Mouse (Mus musculus) limb, embryonic 15.5 days (tissue): ENCODE data around the gene AI854703. TPM values are rescaled to one million over a fixed set of nuclear protein-coding genes. Genes with fewer than 3 reads are reported as not detected.

ENCODE experiments used
- ATAC-seq: fragments of 200-750 bp; cut with Nextera tagmentation; 2 replicates; pipeline ENCODE4 v1.8.0; 2017; ENCODE audit warnings: low read depth, moderate TSS enrichment; ENCODE audit not compliant: insufficient number of reproducible peaks, low FRiP score, low TSS enrichment
- H3K27ac ChIP-seq: fragments of 300-500 bp; sonication (generic); 2 replicates; pipeline ENCODE4 v1.5.1; 2015; ENCODE audit warnings: moderate library complexity, mild to moderate bottlenecking, inconsistent platforms
- H3K27me3 ChIP-seq: fragments of 300-500 bp; sonication (generic); 2 replicates; pipeline ENCODE4 v1.6.1; 2015; ENCODE audit warnings: inconsistent platforms
- H3K36me3 ChIP-seq: fragments of 300-500 bp; sonication (generic); 2 replicates; pipeline ENCODE4 v1.6.1; 2015; ENCODE audit warnings: inconsistent platforms
- H3K4me1 ChIP-seq: fragments of 300-500 bp; sonication (generic); 2 replicates; pipeline ENCODE4 v1.6.1; 2015; ENCODE audit warnings: inconsistent platforms
- H3K4me2 ChIP-seq: fragments of 300-500 bp; sonication (generic); 2 replicates; pipeline ENCODE4 v1.6.1; 2015; ENCODE audit warnings: mild to moderate bottlenecking, inconsistent platforms
- H3K4me3 ChIP-seq: fragments of 300-500 bp; sonication (generic); 2 replicates; pipeline ENCODE4 v1.5.1; 2015; ENCODE audit warnings: mild to moderate bottlenecking, inconsistent platforms
- H3K9ac ChIP-seq: fragments of 300-500 bp; sonication (generic); 2 replicates; pipeline ENCODE4 v1.6.1; 2015; ENCODE audit warnings: inconsistent platforms
- H3K9me3 ChIP-seq: fragments of 300-500 bp; sonication (generic); 2 replicates; pipeline ENCODE4 v1.6.1; 2016; ENCODE audit warnings: inconsistent platforms
- WGBS: fragments of 180-500 bp; shearing (Covaris S2); methylation state at CpG from one replicate; pipeline ENCODE4 v1.1.7; 2015; 5-methylcytosine and 5-hydroxymethylcytosine counted together
- polyA plus RNA-seq: library from polyadenylated mRNA; unstranded; fragments of >200 nt; fragmentation: Nextera tagmentation; extraction: Ambion mirVana; gene quantifications from 2 replicates; pipeline ENCODE4 v1.2.1, GENCODE M21; 2015

AI854703 gene
- polyA plus RNA-seq, 1 experiment from 2014 or later: 1.2 TPM

GRCm38 (mm10) chr6:48641391-48641790, 14.8 kb downstream of the AI854703 start:
- Histone ChIP-seq H3K4me1 (no peaks in the 10 kb centered on the region), H3K4me3 (no peak overlapping the region), H3K27ac (no peak overlapping the region), H3K9ac (no peak overlapping the region), H3K4me2 (no peak overlapping the region), H3K27me3 (no peaks in the 10 kb centered on the region), H3K9me3 (no peaks in the 10 kb centered on the region), H3K36me3 (no peaks in the 10 kb centered on the region)
- WGBS: 59% methylated on average over 6 of the region's 6 CpGs
- no peak for ATAC-seq

- Histone ChIP-seq H3K27ac (no peak overlapping the region), H3K9ac (no peak overlapping the region), H3K4me3 (no peak overlapping the region), H3K36me3 (no peaks in the 10 kb centered on the region), H3K27me3 (no peaks in the 10 kb centered on the region), H3K4me2 (no peak overlapping the region), H3K4me1 (no peaks in the 10 kb centered on the region), H3K9me3 (no peaks in the 10 kb centered on the region)
- 18% methylated on average over 4 of the region's 4 CpGs for WGBS
- ATAC-seq: no peak
These were observed 16.3 kb downstream of the AI854703 start for GRCm38 (mm10) chr6:48642764-48643292.

GRCm38 (mm10) chr6:48645660-48646308, 19.2 kb downstream of the AI854703 start:
- no peak overlapping the region for H3K9ac ChIP-seq
- ATAC-seq: no peak

GRCm38 (mm10) chr6:48646309-48646690, 19.7 kb downstream of the AI854703 start:
- no peak overlapping the region for H3K9ac ChIP-seq
- H3K27ac ChIP-seq: no peak overlapping the region
- WGBS: 82% methylated on average over 4 of the region's 4 CpGs
- no peak overlapping the region for H3K4me2 ChIP-seq
- no peak for ATAC-seq
- no peaks in the 10 kb centered on the region for H3K9me3 ChIP-seq
- no peaks in the 10 kb centered on the region for H3K27me3 ChIP-seq
- H3K4me1 ChIP-seq: no peaks in the 10 kb centered on the region
- no peak overlapping the region for H3K4me3 ChIP-seq
- no peaks in the 10 kb centered on the region for H3K36me3 ChIP-seq

More at GRCm38 (mm10) chr6:48645660-48646308, 19.2 kb downstream of the AI854703 start:
- Histone ChIP-seq H3K9me3 (no peaks in the 10 kb centered on the region), H3K27ac (no peak overlapping the region), H3K4me1 (no peaks in the 10 kb centered on the region), H3K27me3 (no peaks in the 10 kb centered on the region), H3K4me2 (no peak overlapping the region), H3K4me3 (no peak overlapping the region), H3K36me3 (no peaks in the 10 kb centered on the region)
- WGBS: 9% methylated on average over 12 of the region's 12 CpGs

- no peaks in the 10 kb centered on the region for H3K36me3 ChIP-seq
- ATAC-seq: no peak
- H3K27me3 ChIP-seq: no peaks in the 10 kb centered on the region
- H3K4me2 ChIP-seq: no peak within 1 kb of the TSS
- H3K4me1 ChIP-seq: no peaks in the 10 kb centered on the region
- H3K4me3 ChIP-seq: no peak within 1 kb of the TSS
- H3K9me3 ChIP-seq: no peaks in the 10 kb centered on the region
- H3K27ac ChIP-seq: no peak within 1 kb of the TSS
- 46% methylated on average over 3 of the region's 3 CpGs for WGBS
- no peak within 1 kb of the TSS for H3K9ac ChIP-seq
These were observed 20.4 kb downstream of the AI854703 start, which contains the start of gene Gimap8 for GRCm38 (mm10) chr6:48646995-48647394. Gene Gimap8, plus strand, starts transcription at chr6:48647234.

GRCm38 (mm10) chr6:48647611-48648010, 21.0 kb downstream of the AI854703 start:
- Histone ChIP-seq H3K4me3 (no peak overlapping the region), H3K27me3 (no peaks in the 10 kb centered on the region), H3K4me1 (no peaks in the 10 kb centered on the region), H3K9ac (no peak overlapping the region), H3K36me3 (no peaks in the 10 kb centered on the region), H3K4me2 (no peak overlapping the region), H3K9me3 (no peaks in the 10 kb centered on the region), H3K27ac (no peak overlapping the region)
- 78% methylated on average over 2 of the region's 2 CpGs for WGBS
- no peak for ATAC-seq

- no peak overlapping the region for H3K4me2 ChIP-seq
- no peak overlapping the region for H3K4me3 ChIP-seq
- no peaks in the 10 kb centered on the region for H3K9me3 ChIP-seq
- H3K36me3 ChIP-seq: no peaks in the 10 kb centered on the region
- no peaks in the 10 kb centered on the region for H3K27me3 ChIP-seq
- H3K9ac ChIP-seq: no peak overlapping the region
- H3K27ac ChIP-seq: no peak overlapping the region
- WGBS: 82% methylated on average over 4 of the region's 4 CpGs
- ATAC-seq: no peak
- no peaks in the 10 kb centered on the region for H3K4me1 ChIP-seq
These were observed 22.2 kb downstream of the AI854703 start for GRCm38 (mm10) chr6:48648779-48649178.

GRCm38 (mm10) chr6:48650041-48650440, 23.5 kb downstream of the AI854703 start:
- no peaks in the 10 kb centered on the region for H3K4me1 ChIP-seq
- H3K36me3 ChIP-seq: no peaks in the 10 kb centered on the region
- 86% methylated on average over 9 of the region's 9 CpGs for WGBS
- H3K4me3 ChIP-seq: no peak overlapping the region
- ATAC-seq: no peak
- no peak overlapping the region for H3K4me2 ChIP-seq
- H3K27ac ChIP-seq: no peak overlapping the region
- H3K9me3 ChIP-seq: no peaks in the 10 kb centered on the region
- H3K9ac ChIP-seq: no peak overlapping the region
- no peaks in the 10 kb centered on the region for H3K27me3 ChIP-seq

- Histone ChIP-seq H3K4me1 (no peaks in the 10 kb centered on the region), H3K36me3 (no peaks in the 10 kb centered on the region), H3K4me2 (no peak overlapping the region), H3K4me3 (no peak overlapping the region), H3K9ac (no peak overlapping the region), H3K27ac (no peak overlapping the region), H3K9me3 (no peaks in the 10 kb centered on the region), H3K27me3 (no peaks in the 10 kb centered on the region)
- WGBS: 66% methylated on average over 5 of the region's 5 CpGs
- no peak for ATAC-seq
These were observed 32.2 kb downstream of the AI854703 start for GRCm38 (mm10) chr6:48658721-48659120.

GRCm38 (mm10) chr6:48664750-48665149, 38.2 kb downstream of the AI854703 start:
- H3K4me1 ChIP-seq: no peaks in the 10 kb centered on the region
- no peak overlapping the region for H3K4me2 ChIP-seq
- no peak overlapping the region for H3K27ac ChIP-seq
- no peak for ATAC-seq
- WGBS: 81% methylated on average over 4 of the region's 4 CpGs
- no peak overlapping the region for H3K4me3 ChIP-seq
- no peak overlapping the region for H3K9ac ChIP-seq
- no peaks in the 10 kb centered on the region for H3K9me3 ChIP-seq
- H3K27me3 ChIP-seq: no peaks in the 10 kb centered on the region
- no peaks in the 10 kb centered on the region for H3K36me3 ChIP-seq

- WGBS: 92% methylated on average over 9 of the region's 9 CpGs
- ATAC-seq: no peak
These were observed 38.9 kb downstream of the AI854703 start for GRCm38 (mm10) chr6:48665471-48665870.

GRCm38 (mm10) chr6:48666159-48666586, 39.6 kb downstream of the AI854703 start:
- H3K36me3 ChIP-seq: no peaks in the 10 kb centered on the region
- H3K4me2 ChIP-seq: no peak overlapping the region
- 31% methylated on average over 7 of the region's 7 CpGs for WGBS
- H3K27me3 ChIP-seq: no peaks in the 10 kb centered on the region
- no peak for ATAC-seq
- H3K4me1 ChIP-seq: no peaks in the 10 kb centered on the region
- no peaks in the 10 kb centered on the region for H3K9me3 ChIP-seq
- H3K9ac ChIP-seq: no peak overlapping the region
- no peak overlapping the region for H3K4me3 ChIP-seq
- H3K27ac ChIP-seq: no peak overlapping the region

More at GRCm38 (mm10) chr6:48665471-48665870, 38.9 kb downstream of the AI854703 start:
- Histone ChIP-seq H3K4me2 (no peak overlapping the region), H3K4me1 (no peaks in the 10 kb centered on the region), H3K9me3 (no peaks in the 10 kb centered on the region), H3K27ac (no peak overlapping the region), H3K9ac (no peak overlapping the region), H3K36me3 (no peaks in the 10 kb centered on the region), H3K27me3 (no peaks in the 10 kb centered on the region), H3K4me3 (no peak overlapping the region)
